28 mouse cellular contexts compared by ENCODE assay signal in the genomic region with DNA sequence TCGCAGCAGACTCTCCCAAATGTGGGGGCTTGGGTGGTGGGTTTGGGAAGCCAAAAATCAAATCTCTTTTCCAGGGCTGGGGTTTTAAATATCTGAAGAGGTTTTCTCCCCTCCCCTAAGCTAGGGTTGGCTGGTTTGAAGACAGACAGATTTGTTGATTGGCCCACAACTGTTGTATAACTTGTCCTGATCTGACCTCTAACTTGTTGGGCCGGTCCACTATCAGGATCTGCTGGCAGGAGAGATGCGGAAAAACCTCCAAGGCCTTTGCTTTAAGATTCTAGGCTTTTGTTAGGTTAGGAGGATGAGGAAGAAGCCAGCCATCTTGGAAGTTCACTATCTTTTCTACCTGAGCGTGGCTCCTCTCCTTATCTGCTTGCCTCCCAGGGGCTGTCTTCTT.
DNase-seq lines count a peak whose midpoint lies in the region; ATAC-seq lines count a peak whose summit lies in the region.
"Had no signal": no experiment of that assay in that cellular context is flagged by ENCODE, and none has a peak within 500 bp of the region (broad histone marks: within the 10 kb centered on the region; RNA-seq: fewer than 3 reads in every experiment).

No protein-coding gene starts in this region.

- no peak overlapping the region for H3K27ac ChIP-seq in kidney, embryonic 15.5 days
- H3K27ac ChIP-seq: embryonic facial prominence, embryonic 15.5 days; forebrain, embryonic 12.5 days; forebrain, embryonic 15.5 days; heart, adult 2 months; hindbrain, embryonic 10.5 days; hindbrain, embryonic 14.5 days; hindbrain, postnatal 0 days had no signal

- H3K27me3 ChIP-seq in kidney, embryonic 15.5 days, result no peaks in the 10 kb centered on the region
- H3K27me3 ChIP-seq: embryonic facial prominence, embryonic 12.5 days; embryonic facial prominence, embryonic 15.5 days; forebrain, embryonic 12.5 days; forebrain, embryonic 15.5 days; Patski had no signal

- no peaks in the 10 kb centered on the region for H3K4me1 ChIP-seq in kidney, embryonic 15.5 days
- H3K4me1 ChIP-seq: embryonic facial prominence, embryonic 12.5 days; embryonic facial prominence, embryonic 15.5 days; forebrain, embryonic 12.5 days; forebrain, embryonic 15.5 days; hindbrain, embryonic 10.5 days had no signal

- H3K4me3 ChIP-seq in kidney, embryonic 15.5 days (replicated peaks), result no peak overlapping the region
- H3K4me3 ChIP-seq: embryonic facial prominence, embryonic 12.5 days; embryonic facial prominence, embryonic 15.5 days; forebrain, embryonic 12.5 days; forebrain, embryonic 15.5 days; heart, adult 2 months; hindbrain, embryonic 10.5 days had no signal

- H3K36me3 ChIP-seq in kidney, embryonic 15.5 days, result no peaks in the 10 kb centered on the region
- H3K36me3 ChIP-seq: embryonic facial prominence, embryonic 12.5 days; forebrain, embryonic 15.5 days had no signal

- DNase-seq in heart, adult 18-20 months, result peak; percentile 4 to 26
- no peak for DNase-seq in heart, adult 11 months
- DNase-seq in kidney, adult 9 months, result peak; percentile 6
- peak; percentile 32 to 33 for DNase-seq in urinary bladder, postnatal 36 days (ENCODE audit: low spot score in 2 of 2)
- DNase-seq in urinary bladder, postnatal 4 days (ENCODE audit: low spot score in 2 of 2), result no peak
- DNase-seq in skeletal muscle tissue, adult 2 months (ENCODE audit: low read depth, low spot score), result peak; percentile 6
- DNase-seq: adrenal gland, adult 2 months; adrenal gland, postnatal 14 days; cerebellum, adult 11 months; cerebellum, adult 2 months; cerebellum, adult 9-11 months; cerebellum, postnatal 25 days; gastrocnemius, postnatal 10 days; gastrocnemius, postnatal 36 days had no signal

- 76% methylated on average over 4 of the region's 4 CpGs for WGBS in kidney, embryonic 15.5 days

- no peak for ATAC-seq in kidney, embryonic 15.5 days (replicated peaks; ENCODE audit: low FRiP score)
- no peak for ATAC-seq in megakaryocyte progenitor cell, adult 5-6 weeks (replicated peaks; ENCODE audit: poor library complexity)
- ATAC-seq: forebrain, embryonic 15.5 days; hindbrain, postnatal 0 days; inflammation-experienced regulatory T-cells, adult 6 months; Patski had no signal

- H3K9me3 ChIP-seq in kidney, embryonic 15.5 days (replicated peaks), result no peaks in the 10 kb centered on the region
- H3K9me3 ChIP-seq: embryonic facial prominence, embryonic 12.5 days; embryonic facial prominence, embryonic 15.5 days; forebrain, embryonic 12.5 days; forebrain, embryonic 15.5 days; G1E; hindbrain, embryonic 10.5 days had no signal

- H3K9ac ChIP-seq in kidney, embryonic 15.5 days, result no peak overlapping the region
- H3K9ac ChIP-seq: embryonic facial prominence, embryonic 12.5 days; embryonic facial prominence, embryonic 15.5 days; forebrain, embryonic 12.5 days; forebrain, embryonic 15.5 days; hindbrain, embryonic 14.5 days had no signal

- no peak overlapping the region for H3K4me2 ChIP-seq in kidney, embryonic 15.5 days
- H3K4me2 ChIP-seq: embryonic facial prominence, embryonic 12.5 days; embryonic facial prominence, embryonic 15.5 days; forebrain, embryonic 12.5 days; forebrain, embryonic 15.5 days; heart, embryonic 11.5 days; hindbrain, embryonic 14.5 days had no signal

Comparison
In these comparisons a context has a peak if more than half of its experiments do, and no peak if none do; other contexts are left out.
1. DNase-seq: peak in heart, adult 18-20 months (2 of 2), kidney, adult 9 months (single experiment), urinary bladder, postnatal 36 days (2 of 2) and skeletal muscle tissue, adult 2 months (single experiment); none in heart, adult 11 months (single experiment) and urinary bladder, postnatal 4 days (0 of 2).